Mouse (Mus musculus) small intestine, adult 2 months (tissue): ENCODE data around the gene Kcnh5. TPM values are rescaled to one million over a fixed set of nuclear protein-coding genes. Genes with fewer than 3 reads are reported as not detected.

Source experiments
- H3K27ac ChIP-seq: fragments of 200-500 bp; 2 replicates; pipeline ENCODE4 v1.5.1; 2012; ENCODE audit warnings: low read depth, low read length, control low read depth, inconsistent platforms; ENCODE audit not compliant: insufficient read depth
- H3K27me3 ChIP-seq: fragments of 200-500 bp; 2 replicates; pipeline ENCODE4 v1.6.1; 2012; ENCODE audit warnings: mild to moderate bottlenecking, moderate library complexity, low read length, inconsistent platforms; ENCODE audit not compliant: control insufficient read depth, insufficient read depth
- H3K36me3 ChIP-seq: fragments of 200-500 bp; 2 replicates; pipeline ENCODE4 v1.6.1; 2012; ENCODE audit warnings: mild to moderate bottlenecking, low read length, control low read depth, inconsistent platforms; ENCODE audit not compliant: control insufficient read depth, insufficient read depth
- H3K4me1 ChIP-seq: fragments of 200-500 bp; 2 replicates; pipeline ENCODE4 v1.6.1; 2012; ENCODE audit warnings: low read length, inconsistent platforms, mixed read lengths; ENCODE audit not compliant: control insufficient read depth, insufficient read depth, insufficient read length
- H3K4me3 ChIP-seq: fragments of 200-500 bp; 2 replicates; pipeline ENCODE4 v1.5.1; 2012; ENCODE audit warnings: low read depth, mild to moderate bottlenecking, control low read depth, inconsistent platforms, low read length, moderate library complexity
- CTCF ChIP-seq: fragments of 200-500 bp; IDR thresholded peaks from 2 replicates; pipeline ENCODE4 v1.5.1; 2012; ENCODE audit warnings: low read depth, mild to moderate bottlenecking, control low read depth, inconsistent platforms, low read length, moderate library complexity, mixed read lengths; ENCODE audit not compliant: insufficient replicate concordance, insufficient read length; ENCODE audit errors: extremely low read depth
- POLR2A ChIP-seq: fragments of 200-500 bp; IDR thresholded peaks from 2 replicates; pipeline ENCODE4 v1.6.1; 2012; ENCODE audit warnings: low read depth, mild to moderate bottlenecking, control low read depth, inconsistent platforms, low read length, moderate library complexity
- WGBS: fragments of 180-500 bp; shearing (Covaris S2); methylation state at CpG from one replicate; pipeline ENCODE4 v1.1.7; 2018; 5-methylcytosine and 5-hydroxymethylcytosine counted together
- polyA plus RNA-seq: library from polyadenylated mRNA; depleted of rRNA; stranded (reverse); fragments of >200 nt; gene quantifications from 2 replicates; pipeline ENCODE4 v1.2.3, GENCODE M21; 2012; rRNA removed

Gene Kcnh5
- polyA plus RNA-seq, 1 experiment: not detected

DNA sequence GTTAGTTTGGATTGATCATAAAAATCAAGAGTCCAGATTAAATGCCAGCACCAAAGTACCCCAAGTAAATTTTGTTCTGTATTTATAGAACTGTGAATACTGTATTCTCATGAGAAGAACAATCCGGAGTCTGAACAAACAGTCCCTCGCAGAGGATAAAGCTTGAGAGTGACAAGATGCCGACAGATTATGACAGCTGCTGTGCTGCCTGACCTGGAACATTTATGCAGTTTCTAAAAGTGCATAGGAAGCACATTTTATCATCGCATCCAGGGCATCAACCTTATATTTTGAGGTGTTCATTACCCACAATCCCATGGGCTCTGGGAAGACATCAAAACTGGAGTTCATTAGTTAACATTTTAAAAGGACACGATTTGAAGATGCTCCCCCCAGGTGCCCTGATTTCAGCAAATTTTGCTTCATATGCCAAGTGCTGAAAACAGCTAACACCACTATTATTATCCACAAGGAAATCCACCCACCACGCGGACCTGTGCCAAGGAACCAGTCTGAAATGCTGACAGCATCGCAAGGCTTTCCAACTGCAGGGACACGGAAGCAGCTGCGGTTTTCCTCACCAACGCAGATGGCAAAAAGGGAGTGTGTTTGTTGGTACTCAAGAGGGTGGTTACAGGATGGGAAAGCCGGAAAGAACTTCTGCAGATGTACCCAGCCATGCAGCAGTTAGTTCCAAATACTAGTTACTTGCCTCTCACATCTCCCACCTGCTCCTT is 328.4 kb downstream of the Kcnh5 start:
- H3K27me3 ChIP-seq: no peaks in the 10 kb centered on the region
- no peak for TF ChIP-seq POLR2A
- TF ChIP-seq CTCF: no peak
- no peak overlapping the region for H3K27ac ChIP-seq
- no peak overlapping the region for H3K4me3 ChIP-seq
- H3K4me1 ChIP-seq: no peaks in the 10 kb centered on the region
- WGBS: 83% methylated on average over 12 of the region's 12 CpGs
- H3K36me3 ChIP-seq: no peaks in the 10 kb centered on the region

Other genes starting within 250 kb of the Kcnh5 start
- gene Rhoj, start 131.0 kb upstream of the Kcnh5 start, polyA plus RNA-seq: 11.4 and 17.5 TPM in 2 replicates
- not detected in 2 replicates for gene Gphb5, start 239.4 kb upstream of the Kcnh5 start, polyA plus RNA-seq